Mouse (Mus musculus) limb, embryonic 14.5 days (tissue): ENCODE data around the gene St6galnac1. TPM values are rescaled to one million over a fixed set of nuclear protein-coding genes. Genes with fewer than 3 reads are reported as not detected.
A peak's percentile ranks its signal among the peaks of the same experiment; 100 is the strongest.
"Not testable (repeated sequence)": the region's sequence is repeated elsewhere in the genome, so short reads cannot be mapped to it uniquely, and the experiment has no call there.

Experiments used
- ATAC-seq: fragments of 200-750 bp; cut with Nextera tagmentation; 2 replicates; pipeline ENCODE4 v1.8.0; 2017; ENCODE audit warnings: low read depth, moderate number of reproducible peaks, moderate TSS enrichment; ENCODE audit not compliant: low FRiP score
- DNase-seq: peaks from one replicate; pipeline ENCODE4 v3.0.0-alpha.2; 2015; ENCODE audit warnings: low spot score
- H3K27ac ChIP-seq: fragments of 300-500 bp; sonication (generic); replicated peaks from 2 replicates; pipeline ENCODE4 v1.5.1; 2014; ENCODE audit warnings: low read depth, mild to moderate bottlenecking, low read length, moderate library complexity, mixed read lengths
- H3K27me3 ChIP-seq: fragments of 300-500 bp; sonication (generic); 2 replicates; pipeline ENCODE4 v1.6.1; 2014; ENCODE audit warnings: low read length, mixed read lengths; ENCODE audit not compliant: control insufficient read depth, insufficient read depth
- H3K36me3 ChIP-seq: fragments of 300-500 bp; sonication (generic); 2 replicates; pipeline ENCODE4 v1.6.1; 2014; ENCODE audit warnings: mild to moderate bottlenecking, low read length, moderate library complexity, mixed read lengths; ENCODE audit not compliant: control insufficient read depth, insufficient read depth
- H3K4me1 ChIP-seq: fragments of 300-500 bp; sonication (generic); 2 replicates; pipeline ENCODE4 v1.6.1; 2014; ENCODE audit warnings: antibody characterized with exemption, low read length, mixed read lengths; ENCODE audit not compliant: control insufficient read depth, insufficient read depth
- H3K4me2 ChIP-seq: fragments of 300-500 bp; sonication (generic); replicated peaks from 2 replicates; pipeline ENCODE4 v1.6.1; 2014; ENCODE audit warnings: low read depth, mild to moderate bottlenecking, low read length, moderate library complexity; ENCODE audit not compliant: severe bottlenecking
- H3K4me3 ChIP-seq: fragments of 300-500 bp; sonication (generic); replicated peaks from 2 replicates; pipeline ENCODE4 v1.5.1; 2014; ENCODE audit warnings: low read length
- H3K9ac ChIP-seq: fragments of 300-500 bp; sonication (generic); 2 replicates; pipeline ENCODE4 v1.6.1; 2014; ENCODE audit warnings: mild to moderate bottlenecking, low read depth, low read length, moderate library complexity; ENCODE audit not compliant: severe bottlenecking
- H3K9me3 ChIP-seq: fragments of 300-500 bp; sonication (generic); 2 replicates; pipeline ENCODE4 v1.6.1; 2016; ENCODE audit warnings: low read length; ENCODE audit not compliant: control insufficient read depth
- POLR2A ChIP-seq: fragments of 200-500 bp; IDR thresholded peaks from 2 replicates; pipeline ENCODE4 v1.8.0; 2012; ENCODE audit warnings: inconsistent platforms, mild to moderate bottlenecking, moderate library complexity, borderline replicate concordance; ENCODE audit not compliant: insufficient read depth, insufficient read length; ENCODE audit errors: extremely low read depth
- WGBS: fragments of 180-500 bp; shearing (Covaris S2); extraction: QIAGEN DNeasy Blood & Tissue Kit; methylation state at CpG from one replicate; pipeline ENCODE4 v1.1.7; 2014; 5-methylcytosine and 5-hydroxymethylcytosine counted together
- polyA plus RNA-seq, 2 experiments: library from polyadenylated mRNA; depleted of rRNA in 1 of 2; stranded (reverse) in 1 of 2; unstranded in 1 of 2; fragments of >200 nt; fragmentation: Nextera tagmentation in 1 of 2; extraction: Ambion mirVana in 1 of 2; gene quantifications; 2 replicates each; pipeline versions ENCODE4 v1.2.1 to v1.2.3; 2012 to 2014

St6galnac1 gene
- polyA plus RNA-seq, 2 experiments = not detected

- no peaks in the 10 kb centered on the region for H3K36me3 ChIP-seq
- no peak overlapping the region for H3K4me3 ChIP-seq
- no peak overlapping the region for H3K27ac ChIP-seq
- H3K27me3 ChIP-seq = no peaks in the 10 kb centered on the region
- TF ChIP-seq POLR2A = no peak
- H3K9me3 ChIP-seq = no peaks in the 10 kb centered on the region; the same call in 1 of the 2 replicates
- ATAC-seq (no peak), DNase-seq (no peak)
- no peak overlapping the region for H3K4me2 ChIP-seq
- H3K4me1 ChIP-seq = no peaks in the 10 kb centered on the region
- 48% methylated on average over 11 of the region's 11 CpGs for WGBS
- no peak overlapping the region for H3K9ac ChIP-seq
Observed at GRCm38 (mm10) chr11:116738411-116738810, 36.9 kb downstream of the St6galnac1 start.

- Histone ChIP-seq H3K4me1 (no peaks in the 10 kb centered on the region), H3K4me2 (no peak overlapping the region), H3K9ac (no peak overlapping the region), H3K4me3 (no peak overlapping the region), H3K27me3 (no peaks in the 10 kb centered on the region), H3K9me3 (no peaks in the 10 kb centered on the region; the same call in 1 of the 2 replicates), H3K36me3 (no peaks in the 10 kb centered on the region), H3K27ac (no peak overlapping the region)
- TF ChIP-seq POLR2A = no peak
- WGBS = 82% methylated on average over 4 of the region's 4 CpGs
- ATAC-seq = no peak
- DNase-seq = no peak
Observed at GRCm38 (mm10) chr11:116732536-116732935, 42.8 kb downstream of the St6galnac1 start.

GRCm38 (mm10) chr11:116731060-116731580 is 44.2 kb downstream of the St6galnac1 start:
- H3K27ac ChIP-seq, ATAC-seq, H3K27me3 ChIP-seq, H3K36me3 ChIP-seq, H3K4me1 ChIP-seq, H3K4me3 ChIP-seq, H3K9ac ChIP-seq, H3K4me2 ChIP-seq, DNase-seq, H3K9me3 ChIP-seq: not testable (repeated sequence)
- 86% methylated on average over 6 of the region's 6 CpGs for WGBS

- ATAC-seq (no peak), DNase-seq (no peak)
- no peak overlapping the region for H3K9ac ChIP-seq
- TF ChIP-seq POLR2A = no peak
- WGBS = 70% methylated on average over 9 of the region's 9 CpGs
- no peaks in the 10 kb centered on the region for H3K36me3 ChIP-seq
- H3K4me2 ChIP-seq = no peak overlapping the region
- no peaks in the 10 kb centered on the region for H3K27me3 ChIP-seq
- H3K9me3 ChIP-seq = no peaks in the 10 kb centered on the region
- H3K4me3 ChIP-seq = no peak overlapping the region
- H3K4me1 ChIP-seq = peaks cover 8% of the 10 kb centered on the region
- no peak overlapping the region for H3K27ac ChIP-seq
Observed at GRCm38 (mm10) chr11:116729276-116730008, 45.9 kb downstream of the St6galnac1 start.

GRCm38 (mm10) chr11:116726156-116726555 is 49.2 kb downstream of the St6galnac1 start:
- no peaks in the 10 kb centered on the region for H3K27me3 ChIP-seq
- no peak for ATAC-seq
- no peak overlapping the region for H3K9ac ChIP-seq
- H3K4me3 ChIP-seq = no peak overlapping the region
- H3K4me1 ChIP-seq = peaks cover 8% of the 10 kb centered on the region
- H3K4me2 ChIP-seq = no peak overlapping the region
- no peak for TF ChIP-seq POLR2A
- WGBS = 73% methylated on average over 3 of the region's 3 CpGs
- no peak overlapping the region for H3K27ac ChIP-seq
- DNase-seq = peak; percentile 2
- H3K36me3 ChIP-seq = no peaks in the 10 kb centered on the region
- H3K9me3 ChIP-seq = no peaks in the 10 kb centered on the region
